Mouse (Mus musculus): ENCODE results near the gene Pros1.

Gene Pros1

GRCm38 (mm10) chr16:62854191-62855068 is at the start of gene Pros1:
Gene Pros1 (plus strand): TSS chr16:62854307.
- DNase-seq (ENCODE audit: low read depth, low spot score): peak; percentile 54

DNA sequence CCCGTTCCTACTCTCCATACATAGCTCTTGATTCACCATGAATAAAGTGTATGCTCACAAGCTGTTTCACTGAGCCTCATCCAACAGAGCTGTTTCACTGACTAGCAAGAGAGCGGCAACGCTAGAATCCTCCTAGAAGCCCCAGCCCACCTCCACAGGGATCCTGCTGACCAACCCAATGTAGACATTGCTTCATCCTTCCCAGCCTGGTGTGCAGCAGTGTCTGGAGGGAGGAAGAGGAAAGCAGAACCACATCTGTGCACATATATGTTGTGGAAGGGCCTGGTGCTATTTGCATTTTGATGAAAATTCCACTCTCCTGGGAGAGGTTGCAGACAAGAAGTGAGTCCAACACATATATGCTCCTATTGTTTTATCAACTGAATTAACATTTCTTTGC is 49.5 kb upstream of the Pros1 start:
- no peak for DNase-seq (ENCODE audit: low read depth, low spot score)

- DNase-seq (ENCODE audit: low read depth, low spot score): peak; percentile 57
These were observed 46.7 kb upstream of the Pros1 start for GRCm38 (mm10) chr16:62807249-62807979.

DNA sequence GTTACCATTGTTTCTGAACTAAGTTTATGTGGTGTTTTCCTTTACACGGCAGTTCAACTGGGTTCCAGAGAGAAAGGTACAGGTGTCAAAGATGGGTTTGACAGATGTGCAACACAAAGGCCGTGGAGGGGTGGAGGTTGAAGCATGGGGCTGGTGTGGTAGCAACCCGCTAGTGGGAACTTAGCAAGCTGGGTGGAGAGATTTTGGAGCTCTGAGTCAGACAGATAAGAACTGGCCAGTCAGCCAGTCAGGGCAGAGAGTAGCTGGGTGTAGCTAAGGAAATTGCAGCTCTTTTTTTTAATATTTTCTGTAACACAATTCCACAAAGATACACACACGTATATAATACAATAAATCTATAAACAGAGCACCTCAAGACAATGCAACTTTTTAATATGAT is 43.3 kb upstream of the Pros1 start:
- DNase-seq (ENCODE audit: low read depth, low spot score): no peak

GRCm38 (mm10) chr16:62813790-62814189 is 40.3 kb upstream of the Pros1 start:
- DNase-seq (ENCODE audit: low read depth, low spot score): no peak

- DNase-seq (ENCODE audit: low read depth, low spot score): no peak
These were observed 39.6 kb upstream of the Pros1 start, which contains the start of gene Stx19 for GRCm38 (mm10) chr16:62814491-62814890. Gene Stx19 (plus strand): TSS chr16:62814676.

GRCm38 (mm10) chr16:62822472-62822871 is 31.6 kb upstream of the Pros1 start:
- no peak for DNase-seq (ENCODE audit: low read depth, low spot score)

- DNase-seq (ENCODE audit: low read depth, low spot score): peak; percentile 63
These were observed 27.7 kb upstream of the Pros1 start for GRCm38 (mm10) chr16:62826156-62827001.

DNA sequence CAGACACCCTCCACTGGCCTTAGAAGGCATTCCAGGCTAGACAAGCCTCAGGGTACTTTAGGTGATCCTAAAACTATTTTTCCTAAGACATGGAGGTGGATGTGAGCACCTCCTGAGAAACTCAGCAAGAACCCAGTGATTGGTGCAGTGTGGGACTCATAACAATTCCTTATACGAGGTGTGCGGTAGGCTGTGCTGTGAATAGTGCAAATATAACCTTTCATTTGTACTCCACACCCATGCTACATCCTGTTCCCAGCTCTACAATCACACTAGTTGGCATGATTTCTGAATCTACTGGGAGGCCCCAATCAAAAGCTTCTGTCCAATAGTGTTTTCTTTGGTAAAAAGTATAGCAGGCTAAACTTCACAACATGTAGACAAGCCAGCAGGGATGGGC is 22.1 kb upstream of the Pros1 start:
- no peak for DNase-seq (ENCODE audit: low read depth, low spot score)

DNA sequence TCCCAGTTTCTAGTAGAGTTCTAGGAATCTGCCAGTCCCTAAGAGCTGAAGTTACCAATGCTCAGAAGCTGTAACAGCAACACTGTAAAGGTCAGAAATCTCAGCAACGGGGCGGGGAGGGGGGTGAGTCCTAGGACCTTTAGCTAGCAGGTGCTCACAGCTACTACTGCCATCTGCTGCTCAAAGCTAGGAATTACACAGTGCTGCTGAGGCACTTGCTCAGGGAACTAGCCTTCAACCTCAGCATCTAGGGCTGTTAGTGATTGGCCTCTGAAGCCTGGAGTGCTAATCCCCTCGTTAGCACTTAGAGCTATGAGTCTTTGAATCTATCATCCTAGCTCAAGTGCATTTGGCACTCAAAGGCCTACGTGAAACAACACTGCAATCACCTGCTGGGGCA is 21.6 kb upstream of the Pros1 start:
- DNase-seq (ENCODE audit: low read depth, low spot score): peak; percentile 66

- no peak for DNase-seq (ENCODE audit: low read depth, low spot score)
These were observed 19.9 kb upstream of the Pros1 start for GRCm38 (mm10) chr16:62834016-62834735.

- no peak for DNase-seq (ENCODE audit: low read depth, low spot score)
These were observed 8.8 kb upstream of the Pros1 start for GRCm38 (mm10) chr16:62845341-62845740.

GRCm38 (mm10) chr16:62846498-62847312 is 7.4 kb upstream of the Pros1 start, which contains the start of gene Arl13b:
Gene Arl13b (minus strand): TSS chr16:62847040.
- DNase-seq (ENCODE audit: low read depth, low spot score): peak; percentile 98

GRCm38 (mm10) chr16:62852464-62853252 is 1.4 kb upstream of the Pros1 start:
- DNase-seq (ENCODE audit: low read depth, low spot score): peak; percentile 62

GRCm38 (mm10) chr16:62853611-62854126 is 438 bp upstream of the Pros1 start:
- DNase-seq (ENCODE audit: low read depth, low spot score): no peak

DNA sequence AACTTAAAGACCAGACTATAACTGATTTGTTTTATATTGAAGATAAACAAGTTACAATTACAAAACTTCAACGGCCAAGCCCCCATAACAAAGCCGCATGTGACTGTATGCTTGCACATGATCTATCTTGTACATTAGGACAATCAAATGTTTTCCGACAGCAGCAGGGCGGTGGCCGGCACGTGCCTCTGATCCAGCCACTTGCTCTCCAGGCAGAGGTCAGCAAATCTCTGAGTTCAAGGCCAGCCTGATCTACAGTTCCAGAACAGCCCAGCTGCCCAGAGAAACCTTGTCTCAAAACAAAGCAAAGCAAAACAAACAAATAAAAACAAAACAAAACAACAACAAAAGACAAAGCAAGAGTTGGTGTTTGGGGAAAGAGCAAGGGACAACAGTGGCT is 1.3 kb downstream of the Pros1 start:
- DNase-seq (ENCODE audit: low read depth, low spot score): no peak

GRCm38 (mm10) chr16:62856273-62856672 is 2.2 kb downstream of the Pros1 start:
- DNase-seq (ENCODE audit: low read depth, low spot score): no peak

GRCm38 (mm10) chr16:62857498-62857897 is 3.4 kb downstream of the Pros1 start:
- DNase-seq (ENCODE audit: low read depth, low spot score): no peak

- no peak for DNase-seq (ENCODE audit: low read depth, low spot score)
These were observed 3.9 kb downstream of the Pros1 start for GRCm38 (mm10) chr16:62858018-62858417.
